ENCODE assay signal across 8 mouse cellular contexts in the genomic region with DNA sequence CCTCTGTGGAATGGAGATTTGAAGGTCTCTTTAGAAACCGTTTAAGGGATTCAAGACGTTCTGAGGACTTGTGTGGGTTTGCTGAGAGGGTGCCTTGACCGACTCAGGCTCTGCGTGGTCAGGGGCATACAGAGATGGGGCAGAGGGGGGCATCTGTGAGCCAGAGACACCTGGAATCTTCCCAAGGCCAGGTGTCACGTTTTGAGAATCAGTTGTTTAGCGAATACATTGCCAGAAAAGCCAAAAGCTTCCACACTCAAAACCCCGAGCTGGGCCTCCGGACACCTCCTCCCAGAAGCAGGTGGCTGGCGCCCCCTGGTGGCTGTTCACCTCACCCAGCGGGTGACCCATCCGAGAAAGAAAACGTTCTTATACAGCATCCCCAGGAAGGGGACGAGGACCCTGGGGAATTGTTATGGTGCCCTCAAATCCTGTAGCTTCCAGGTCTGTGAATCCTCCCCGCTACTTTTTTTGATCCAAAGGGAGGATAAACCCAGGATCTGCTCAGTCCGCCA. TPM values are rescaled to one million over a fixed set of nuclear protein-coding genes. Genes with fewer than 3 reads are reported as not detected.
DNase-seq lines count a peak whose midpoint lies in the region; ATAC-seq and TF ChIP-seq lines count a peak whose summit lies in the region.

No protein-coding gene starts in this region.

- H3K4me1 ChIP-seq in kidney, adult 2 months (ENCODE audit: control insufficient read depth, insufficient read depth, low read length) = no peaks in the 10 kb centered on the region
- H3K4me1 ChIP-seq in liver, embryonic 12.5 days = no peaks in the 10 kb centered on the region
- no peaks in the 10 kb centered on the region for H3K4me1 ChIP-seq in neural tube, embryonic 13.5 days (replicated peaks)

- TF ChIP-seq POLR2A in kidney, adult 2 months (IDR thresholded peaks at IDR 0.05; ENCODE audit: low read depth, low read length) = no peak

- peak; percentile 60 for DNase-seq in 3134 (ENCODE audit: extremely low read depth, insufficient read length, low spot score)
- DNase-seq in Muller cell, postnatal 12 days (ENCODE audit: inconsistent ontology term) = peak; percentile 79
- peak; percentile 64 for DNase-seq in cerebellum, adult 9-10 months
- peak; percentile 85 for DNase-seq in gastrocnemius, adult 2 months
- peak; percentile 62 for DNase-seq in kidney, adult 2 months
- DNase-seq in testis, postnatal 10 days (ENCODE audit: low spot score) = peak; percentile 93

- H3K27me3 ChIP-seq in kidney, adult 2 months (replicated peaks; ENCODE audit: control insufficient read depth, insufficient read depth, low read length) = no peaks in the 10 kb centered on the region
- H3K27me3 ChIP-seq in liver, embryonic 12.5 days (replicated peaks) = peaks cover 23% of the 10 kb centered on the region
- no peaks in the 10 kb centered on the region; the same call in 1 of the 2 replicates for H3K27me3 ChIP-seq in neural tube, embryonic 13.5 days

- no peak overlapping the region for H3K27ac ChIP-seq in gastrocnemius, adult 2 months
- no peak overlapping the region for H3K27ac ChIP-seq in kidney, adult 2 months (ENCODE audit: insufficient read depth, low read depth, low read length)
- no peak overlapping the region for H3K27ac ChIP-seq in liver, embryonic 12.5 days
- no peak overlapping the region for H3K27ac ChIP-seq in neural tube, embryonic 13.5 days (replicated peaks)

- H3K4me3 ChIP-seq in gastrocnemius, adult 2 months = no peak overlapping the region
- no peak overlapping the region for H3K4me3 ChIP-seq in kidney, adult 2 months (ENCODE audit: insufficient read depth, low read depth, low read length)
- no peak overlapping the region for H3K4me3 ChIP-seq in liver, embryonic 12.5 days
- H3K4me3 ChIP-seq in neural tube, embryonic 13.5 days = no peak overlapping the region

- WGBS in kidney, adult 2 months = 11% methylated on average over 15 of the region's 15 CpGs
- 13% methylated on average over 15 of the region's 15 CpGs for WGBS in liver, embryonic 12.5 days (ENCODE audit: insufficient replicate concordance)
- 10% methylated on average over 15 of the region's 15 CpGs for WGBS in neural tube, embryonic 13.5 days

- ATAC-seq in liver, embryonic 12.5 days = no peak
- no peak for ATAC-seq in neural tube, embryonic 13.5 days (ENCODE audit: low read depth)

- H3K4me2 ChIP-seq in liver, embryonic 12.5 days = peak overlapping the region; percentile 29
- no peak overlapping the region for H3K4me2 ChIP-seq in neural tube, embryonic 13.5 days

- H3K36me3 ChIP-seq in kidney, adult 2 months (ENCODE audit: control insufficient read depth, insufficient read depth, low read length) = no peaks in the 10 kb centered on the region
- no peaks in the 10 kb centered on the region for H3K36me3 ChIP-seq in liver, embryonic 12.5 days
- H3K36me3 ChIP-seq in neural tube, embryonic 13.5 days = no peaks in the 10 kb centered on the region

- peak; percentile 91 for TF ChIP-seq CTCF in gastrocnemius, adult 2 months (IDR thresholded peaks at IDR 0.05)
- peak; percentile 76 for TF ChIP-seq CTCF in kidney, adult 2 months (conservative IDR thresholded peaks at IDR 0.05; ENCODE audit: insufficient read depth, insufficient read length, low read depth, low read length)

- intact Hi-C loops in gastrocnemius, adult 2 months (cut with DNase I) = loop anchor here (1.0 to 5.0 kb wide), 2 partner anchors 42 to 448 kb away; no protein-coding TSS in a partner anchor

- H3K9me3 ChIP-seq in liver, embryonic 12.5 days (replicated peaks) = peaks cover 5% of the 10 kb centered on the region; the same call in 1 of the 2 replicates
- peaks cover 5% of the 10 kb centered on the region; the same call in 1 of the 2 replicates for H3K9me3 ChIP-seq in neural tube, embryonic 13.5 days

- H3K9ac ChIP-seq in liver, embryonic 12.5 days = no peak overlapping the region
- H3K9ac ChIP-seq in neural tube, embryonic 13.5 days = 0 out of 2 replicates have a peak overlapping the region, but pooled peaks have one; percentile 9

RNA-seq across cellular contexts. Expression of a gene that starts 15.4 kb away (rescaled TPM):
- 1 to 10 TPM in 1 of 2 experiments, under 1 TPM in 1; 0.46 to 2.4 TPM for total RNA-seq in gastrocnemius, adult 2 months (2021)
- 14.8 and 19.0 TPM in 2 replicates for polyA plus RNA-seq in kidney, adult 2 months (2012; rRNA removed)
- 7.2 and 9.8 TPM in 2 replicates for polyA plus RNA-seq in liver, embryonic 12.5 days (2016; fragmentation: Nextera tagmentation; extraction: Ambion mirVana)
- 12.6 and 19.9 TPM in 2 replicates for polyA plus RNA-seq in neural tube, embryonic 13.5 days (2015; fragmentation: Nextera tagmentation; extraction: Ambion mirVana)

RNA-seq across cellular contexts. Expression of a gene that starts 16.7 kb away (rescaled TPM):
- total RNA-seq in gastrocnemius, adult 2 months (2021) = 1 to 10 TPM in 1 of 2 experiments, under 1 TPM in 1; 0.89 to 1.3 TPM
- polyA plus RNA-seq in kidney, adult 2 months (2012; rRNA removed) = 9.6 and 20.5 TPM in 2 replicates
- 10.8 and 11.6 TPM in 2 replicates for polyA plus RNA-seq in liver, embryonic 12.5 days (2016; fragmentation: Nextera tagmentation; extraction: Ambion mirVana)
- polyA plus RNA-seq in neural tube, embryonic 13.5 days (2015; fragmentation: Nextera tagmentation; extraction: Ambion mirVana) = 1.9 and 2.5 TPM in 2 replicates

RNA-seq across cellular contexts. Expression of a gene that starts 43.1 kb away (rescaled TPM):
- total RNA-seq in gastrocnemius, adult 2 months (2021) = 100 to 1,000 TPM; 142 to 160 TPM
- 355 and 370 TPM in 2 replicates for polyA plus RNA-seq in kidney, adult 2 months (2012; rRNA removed)
- 109 and 112 TPM in 2 replicates for polyA plus RNA-seq in liver, embryonic 12.5 days (2016; fragmentation: Nextera tagmentation; extraction: Ambion mirVana)
- polyA plus RNA-seq in neural tube, embryonic 13.5 days (2015; fragmentation: Nextera tagmentation; extraction: Ambion mirVana) = 85.7 and 93.0 TPM in 2 replicates

RNA-seq across cellular contexts. Expression of a gene that starts 43.4 kb away (rescaled TPM):
- 1 to 10 TPM; 8.0 to 9.2 TPM for total RNA-seq in gastrocnemius, adult 2 months (2021)
- 13.4 TPM in 2 replicates for polyA plus RNA-seq in kidney, adult 2 months (2012; rRNA removed)
- polyA plus RNA-seq in liver, embryonic 12.5 days (2016; fragmentation: Nextera tagmentation; extraction: Ambion mirVana) = 39.9 and 40.4 TPM in 2 replicates
- polyA plus RNA-seq in neural tube, embryonic 13.5 days (2015; fragmentation: Nextera tagmentation; extraction: Ambion mirVana) = 45.5 and 47.0 TPM in 2 replicates
